Mouse (Mus musculus): ENCODE data around the gene Pygo2. TPM values are rescaled to one million over a fixed set of nuclear protein-coding genes. Genes with fewer than 3 reads are reported as not detected.

Pygo2 gene
- total and polyA plus RNA-seq, 3 experiments: 21.9 to 40.8 (median 29.7) TPM

DNA sequence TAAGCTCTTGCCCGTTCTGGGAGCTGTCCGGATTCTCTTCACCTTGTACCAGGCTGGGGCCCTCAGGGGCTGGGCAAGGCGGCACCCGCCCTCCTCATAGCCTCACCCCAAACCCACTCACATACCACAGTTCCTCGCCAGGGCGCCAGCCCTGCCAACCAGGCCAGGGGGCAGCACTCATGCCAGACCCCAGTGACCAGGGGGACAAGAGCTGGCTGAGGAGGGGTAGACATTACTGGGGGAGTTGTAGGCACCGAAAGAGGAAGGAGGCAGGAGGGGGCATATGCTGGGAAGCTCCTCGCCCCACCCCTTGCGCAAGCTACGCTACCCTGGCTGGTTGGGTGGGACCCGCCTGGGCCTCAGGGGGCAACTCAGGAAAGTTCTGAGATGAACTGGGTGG, 42.4 kb upstream of the Pygo2 start:
- Histone ChIP-seq H3K27ac (ENCODE audit: insufficient read depth, low read depth) (peak overlapping the region; percentile 99), H3K27me3 (replicated peaks) (no peaks in the 10 kb centered on the region), H3K4me3 (replicated peaks in 1 of 3; ENCODE audit: low read depth in 2 of 3, low read length in 2 of 3, poor library complexity in 1 of 3) (peak overlapping the region; percentile 63 to 71 (median 64)), H3K4me1 (ENCODE audit: control insufficient read depth in 1 of 2, insufficient read depth in 2 of 2) (peaks cover 17 to 76% of the 10 kb centered on the region in 2 experiments), H3K9ac (ENCODE audit: insufficient read depth, low read depth) (peak overlapping the region; percentile 73), H3K79me2 (replicated peaks; ENCODE audit: control insufficient read depth, extremely low read depth, insufficient read depth, poor library complexity, severe bottlenecking) (peaks cover 58% of the 10 kb centered on the region), H3K36me3 (replicated peaks in 1 of 2; ENCODE audit: control insufficient read depth in 1 of 2, insufficient read depth in 1 of 2, low read length in 1 of 2) (peaks cover 11 to 23% of the 10 kb centered on the region in 2 experiments), H3K4me2 (ENCODE audit: insufficient read depth, low read depth, poor library complexity, severe bottlenecking) (peak overlapping the region; percentile 79), H3K9me3 (replicated peaks; ENCODE audit: low read length) (no peaks in the 10 kb centered on the region)
- TF ChIP-seq NRF1 (IDR thresholded peaks at IDR 0.05; ENCODE audit: low read depth, low read length): 0 out of 2 replicates have a peak, but pooled peaks have one; percentile 46
- peak; percentile 14; the same call in 1 of the 2 replicates for TF ChIP-seq ELF1 (IDR thresholded peaks at IDR 0.05; ENCODE audit: low read depth, low read length)
- TF ChIP-seq POLR2AphosphoS2 (IDR thresholded peaks at IDR 0.05; ENCODE audit: low read depth, low read length): no peak
- no peak for TF ChIP-seq SIN3A (IDR thresholded peaks at IDR 0.05; ENCODE audit: low read length)
- no peak for TF ChIP-seq ETS1 (conservative IDR thresholded peaks at IDR 0.05; ENCODE audit: low read depth, low read length)
- TF ChIP-seq MAZ (IDR thresholded peaks at IDR 0.05; ENCODE audit: low read depth, low read length): peak; percentile 24; the same call in 1 of the 2 replicates
- DNase-seq (ENCODE audit: extremely low read depth): no peak
- dilution Hi-C loops (cut with MboI; ENCODE audit: extremely low pct_ligation_motif_present, extremely low pct_unique_long_range_greater_than_20kb, low sequenced_read_pairs): no loop called here
- in situ Hi-C loops (cut with MboI; ENCODE audit: low pct_ligation_motif_present, low pct_unique_long_range_greater_than_20kb, low sequenced_read_pairs): no loop called here

DNA sequence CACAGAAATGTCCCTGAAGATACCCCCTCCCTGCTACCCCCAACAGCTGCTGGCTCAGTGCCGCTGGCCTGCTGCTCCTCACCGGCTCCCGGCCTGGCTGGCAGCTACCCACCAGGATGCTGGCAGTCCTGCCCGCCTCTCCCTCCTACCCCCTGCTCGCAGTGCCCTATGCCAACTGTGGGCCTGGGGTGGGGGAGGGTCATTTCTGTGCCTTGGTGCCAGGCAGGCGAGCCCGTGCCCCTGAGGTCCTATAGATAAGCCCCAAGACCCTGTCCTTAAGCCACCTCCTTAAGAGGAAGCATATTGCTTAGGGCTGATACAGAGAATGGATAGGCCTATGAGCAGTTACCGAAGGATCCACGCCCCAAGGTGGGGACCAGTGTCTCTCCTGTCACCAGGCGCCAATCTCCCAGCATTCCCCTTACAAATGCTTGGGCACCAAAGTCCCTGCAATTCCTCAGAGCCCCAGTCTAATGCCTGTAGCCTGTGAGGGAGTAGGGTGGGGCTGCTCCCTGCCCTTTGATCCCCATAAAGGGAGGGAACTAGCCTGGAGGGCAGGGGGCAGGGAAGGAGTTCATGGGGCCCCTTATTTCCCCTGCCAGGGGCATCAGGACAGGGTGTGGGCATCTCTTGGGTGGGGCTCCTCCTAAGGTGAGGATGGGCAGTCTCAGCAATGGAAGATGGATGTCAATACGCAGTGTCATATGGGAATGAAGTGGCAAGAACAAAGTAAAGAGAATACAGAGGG, 41.7 kb upstream of the Pygo2 start:
- peaks cover 57% of the 10 kb centered on the region for H3K79me2 ChIP-seq (replicated peaks; ENCODE audit: control insufficient read depth, extremely low read depth, insufficient read depth, poor library complexity, severe bottlenecking)
- peaks cover 17 to 70% of the 10 kb centered on the region in 2 experiments for H3K4me1 ChIP-seq (ENCODE audit: control insufficient read depth in 1 of 2, insufficient read depth in 2 of 2)
- no peak for DNase-seq (ENCODE audit: extremely low read depth)
- peak overlapping the region; percentile 73 for H3K9ac ChIP-seq (ENCODE audit: insufficient read depth, low read depth)
- H3K9me3 ChIP-seq (replicated peaks; ENCODE audit: low read length): no peaks in the 10 kb centered on the region
- in situ Hi-C loops (cut with MboI; ENCODE audit: low pct_ligation_motif_present, low pct_unique_long_range_greater_than_20kb, low sequenced_read_pairs): no loop called here
- TF ChIP-seq TCF12 (IDR thresholded peaks at IDR 0.05; ENCODE audit: low read depth, low read length) (no peak), IRF4 (IDR thresholded peaks at IDR 0.05; ENCODE audit: low read depth, low read length) (no peak), SIN3A (IDR thresholded peaks at IDR 0.05; ENCODE audit: low read length) (0 out of 2 replicates have a peak, but pooled peaks have one; percentile 11), BHLHE40 (IDR thresholded peaks at IDR 0.05; ENCODE audit: low read depth, low read length) (no peak), RCOR1 (conservative IDR thresholded peaks at IDR 0.05; ENCODE audit: low read depth, low read length) (no peak), JUN (IDR thresholded peaks at IDR 0.05; ENCODE audit: insufficient read depth, low read depth, low read length) (no peak), MAFK (IDR thresholded peaks at IDR 0.05; ENCODE audit: insufficient replicate concordance, low read length) (no peak), E2F4 (IDR thresholded peaks at IDR 0.05; ENCODE audit: insufficient replicate concordance, low read depth, low read length) (no peak)
- H3K27ac ChIP-seq (ENCODE audit: insufficient read depth, low read depth): peak overlapping the region; percentile 99
- H3K27me3 ChIP-seq (replicated peaks): no peaks in the 10 kb centered on the region
- H3K4me2 ChIP-seq (ENCODE audit: insufficient read depth, low read depth, poor library complexity, severe bottlenecking): peak overlapping the region; percentile 79
- peak overlapping the region; percentile 63 to 71 (median 64) for H3K4me3 ChIP-seq (replicated peaks in 1 of 3; ENCODE audit: low read depth in 2 of 3, low read length in 2 of 3, poor library complexity in 1 of 3)
- peaks cover 11 to 18% of the 10 kb centered on the region in 2 experiments for H3K36me3 ChIP-seq (replicated peaks in 1 of 2; ENCODE audit: control insufficient read depth in 1 of 2, insufficient read depth in 1 of 2, low read length in 1 of 2)
- dilution Hi-C loops (cut with MboI; ENCODE audit: extremely low pct_ligation_motif_present, extremely low pct_unique_long_range_greater_than_20kb, low sequenced_read_pairs): no loop called here

Data from CH12.LX (cell line).